Mouse (Mus musculus) hindbrain, embryonic 11.5 days (tissue): ENCODE data around the gene Cand1. TPM values are rescaled to one million over a fixed set of nuclear protein-coding genes. Genes with fewer than 3 reads are reported as not detected.
A peak's percentile ranks its signal among the peaks of the same experiment; 100 is the strongest.

ENCODE experiments used
- ATAC-seq: fragments of 200-750 bp; cut with Nextera tagmentation; 2 replicates; pipeline ENCODE4 v1.8.0; 2017; ENCODE audit warnings: mild to moderate bottlenecking, moderate TSS enrichment, moderate library complexity; ENCODE audit not compliant: low FRiP score
- DNase-seq: peaks from one replicate; pipeline ENCODE4 v3.0.0-alpha.2; 2015; ENCODE audit warnings: low spot score
- H3K27ac ChIP-seq: fragments of 300-500 bp; sonication (generic); 2 replicates; pipeline ENCODE4 v1.5.1; 2014; ENCODE audit warnings: mild to moderate bottlenecking, low read depth, low read length
- H3K27me3 ChIP-seq: fragments of 300-500 bp; sonication (generic); 2 replicates; pipeline ENCODE4 v1.6.1; 2014; ENCODE audit warnings: mild to moderate bottlenecking, low read length, moderate library complexity, mixed read lengths; ENCODE audit not compliant: control insufficient read depth, insufficient read depth
- H3K36me3 ChIP-seq: fragments of 300-500 bp; sonication (generic); 2 replicates; pipeline ENCODE4 v1.6.1; 2014; ENCODE audit warnings: mild to moderate bottlenecking, low read length, moderate library complexity, mixed read lengths; ENCODE audit not compliant: control insufficient read depth, insufficient read depth
- H3K4me1 ChIP-seq: fragments of 300-500 bp; sonication (generic); replicated peaks from 2 replicates; pipeline ENCODE4 v1.6.1; 2014; ENCODE audit warnings: low read length, mixed read lengths; ENCODE audit not compliant: control insufficient read depth, insufficient read depth
- H3K4me2 ChIP-seq: fragments of 300-500 bp; sonication (generic); replicated peaks from 2 replicates; pipeline ENCODE4 v1.6.1; 2014; ENCODE audit warnings: mild to moderate bottlenecking, low read depth, low read length
- H3K4me3 ChIP-seq: fragments of 300-500 bp; sonication (generic); 2 replicates; pipeline ENCODE4 v1.5.1; 2014; ENCODE audit warnings: low read depth, low read length
- H3K9ac ChIP-seq: fragments of 300-500 bp; sonication (generic); 2 replicates; pipeline ENCODE4 v1.6.1; 2014; ENCODE audit warnings: low read depth, low read length
- H3K9me3 ChIP-seq: fragments of 300-500 bp; sonication (generic); 2 replicates; pipeline ENCODE4 v1.6.1; 2016; ENCODE audit warnings: low read length; ENCODE audit not compliant: control insufficient read depth
- WGBS: fragments of 180-500 bp; shearing (Covaris S2); extraction: QIAGEN DNeasy Blood & Tissue Kit; methylation state at CpG from one replicate; pipeline ENCODE4 v1.1.7; 2014; 5-methylcytosine and 5-hydroxymethylcytosine counted together
- polyA plus RNA-seq: library from polyadenylated mRNA; unstranded; fragments of >200 nt; fragmentation: Nextera tagmentation; extraction: Ambion mirVana; gene quantifications from 2 replicates; pipeline ENCODE4 v1.2.1, GENCODE M21; 2014

Gene Cand1
- 95.0 and 116 TPM in 2 replicates for polyA plus RNA-seq

GRCm38 (mm10) chr10:119239969-119240721, at the start of gene Cand1:
Gene Cand1, minus strand, starts transcription at chr10:119240055.
- Histone ChIP-seq H3K9ac (peak within 1 kb of the TSS; percentile 98), H3K27me3 (no peaks in the 10 kb centered on the region), H3K4me2 (peak within 1 kb of the TSS; percentile 69), H3K9me3 (no peaks in the 10 kb centered on the region), H3K36me3 (no peaks in the 10 kb centered on the region), H3K4me1 (peaks cover 5% of the 10 kb centered on the region), H3K27ac (peak within 1 kb of the TSS; percentile 98), H3K4me3 (peak within 1 kb of the TSS; percentile 96)
- DNase-seq (peak; percentile 99), ATAC-seq (peak; percentile 97)
- WGBS: under 1% methylated on average over 66 of the region's 67 CpGs

DNA sequence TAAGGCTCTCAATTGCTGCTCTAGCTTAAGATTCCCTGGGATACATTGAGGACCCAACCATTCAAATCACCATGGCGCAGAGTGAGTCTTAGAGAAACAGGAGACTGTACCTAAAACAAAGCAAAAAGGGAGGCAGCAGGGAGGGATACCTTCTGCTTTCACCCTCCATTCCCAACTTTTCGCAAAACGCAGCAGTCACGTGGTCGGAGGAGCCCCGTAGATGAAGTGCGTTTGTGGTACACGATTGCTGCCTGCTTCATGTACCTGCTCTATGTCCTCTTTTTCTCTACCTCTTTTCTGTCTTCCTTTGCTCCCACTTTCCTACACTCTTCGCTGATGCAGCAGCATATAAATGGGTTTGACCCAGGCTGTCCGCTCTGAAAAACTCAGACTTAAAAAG, 39.0 kb upstream of the Cand1 start:
- DNase-seq: no peak
- Histone ChIP-seq H3K9ac (no peak overlapping the region), H3K27me3 (no peaks in the 10 kb centered on the region), H3K4me3 (no peak overlapping the region), H3K4me1 (no peaks in the 10 kb centered on the region), H3K36me3 (no peaks in the 10 kb centered on the region), H3K4me2 (no peak overlapping the region), H3K9me3 (no peaks in the 10 kb centered on the region), H3K27ac (no peak overlapping the region)
- ATAC-seq: no peak
- WGBS: 87% methylated on average over 10 of the region's 10 CpGs

GRCm38 (mm10) chr10:119274333-119274732, 34.5 kb upstream of the Cand1 start:
- H3K9ac ChIP-seq: no peak overlapping the region
- no peak overlapping the region for H3K4me3 ChIP-seq
- no peak for ATAC-seq
- H3K36me3 ChIP-seq: no peaks in the 10 kb centered on the region
- no peaks in the 10 kb centered on the region for H3K4me1 ChIP-seq
- H3K27me3 ChIP-seq: no peaks in the 10 kb centered on the region
- WGBS: 91% methylated on average over 6 of the region's 6 CpGs
- no peaks in the 10 kb centered on the region for H3K9me3 ChIP-seq
- no peak overlapping the region for H3K27ac ChIP-seq
- no peak for DNase-seq
- H3K4me2 ChIP-seq: no peak overlapping the region

GRCm38 (mm10) chr10:119272536-119272935, 32.7 kb upstream of the Cand1 start:
- Histone ChIP-seq H3K4me3 (no peak overlapping the region), H3K4me2 (no peak overlapping the region), H3K27ac (no peak overlapping the region), H3K27me3 (no peaks in the 10 kb centered on the region), H3K4me1 (no peaks in the 10 kb centered on the region), H3K9me3 (no peaks in the 10 kb centered on the region), H3K36me3 (no peaks in the 10 kb centered on the region), H3K9ac (no peak overlapping the region)
- ATAC-seq: no peak
- WGBS: 85% methylated on average over 10 of the region's 10 CpGs
- no peak for DNase-seq

GRCm38 (mm10) chr10:119272005-119272404, 32.1 kb upstream of the Cand1 start:
- Histone ChIP-seq H3K36me3 (no peaks in the 10 kb centered on the region), H3K9ac (no peak overlapping the region), H3K27me3 (no peaks in the 10 kb centered on the region), H3K27ac (no peak overlapping the region), H3K4me3 (no peak overlapping the region), H3K4me2 (no peak overlapping the region), H3K4me1 (no peaks in the 10 kb centered on the region), H3K9me3 (no peaks in the 10 kb centered on the region)
- no peak for ATAC-seq
- WGBS: 95% methylated on average over 10 of the region's 10 CpGs
- no peak for DNase-seq

DNA sequence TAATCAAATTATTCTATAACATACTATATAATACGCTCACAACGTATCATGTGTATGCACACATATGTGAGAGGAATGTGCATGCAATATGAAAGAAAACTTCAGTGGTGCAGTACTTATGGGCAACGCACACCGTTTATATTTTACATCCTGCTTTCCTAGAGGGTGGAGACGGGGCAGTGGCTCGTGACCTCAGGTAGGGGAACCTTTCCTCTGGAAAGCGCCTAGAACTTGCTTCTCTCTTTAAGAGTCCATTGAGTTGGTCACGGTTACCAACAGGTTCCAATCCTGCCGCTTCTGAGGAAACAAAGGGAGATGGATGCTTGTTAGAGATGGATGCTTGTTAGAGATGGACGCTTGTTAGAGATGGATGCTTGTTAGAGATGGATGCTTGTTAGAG, 31.2 kb upstream of the Cand1 start:
- H3K27ac ChIP-seq: no peak overlapping the region
- DNase-seq (no peak), ATAC-seq (no peak)
- no peaks in the 10 kb centered on the region for H3K27me3 ChIP-seq
- no peak overlapping the region for H3K9ac ChIP-seq
- no peak overlapping the region for H3K4me3 ChIP-seq
- H3K36me3 ChIP-seq: no peaks in the 10 kb centered on the region
- H3K9me3 ChIP-seq: no peaks in the 10 kb centered on the region
- no peak overlapping the region for H3K4me2 ChIP-seq
- 91% methylated on average over 10 of the region's 10 CpGs for WGBS
- H3K4me1 ChIP-seq: no peaks in the 10 kb centered on the region

DNA sequence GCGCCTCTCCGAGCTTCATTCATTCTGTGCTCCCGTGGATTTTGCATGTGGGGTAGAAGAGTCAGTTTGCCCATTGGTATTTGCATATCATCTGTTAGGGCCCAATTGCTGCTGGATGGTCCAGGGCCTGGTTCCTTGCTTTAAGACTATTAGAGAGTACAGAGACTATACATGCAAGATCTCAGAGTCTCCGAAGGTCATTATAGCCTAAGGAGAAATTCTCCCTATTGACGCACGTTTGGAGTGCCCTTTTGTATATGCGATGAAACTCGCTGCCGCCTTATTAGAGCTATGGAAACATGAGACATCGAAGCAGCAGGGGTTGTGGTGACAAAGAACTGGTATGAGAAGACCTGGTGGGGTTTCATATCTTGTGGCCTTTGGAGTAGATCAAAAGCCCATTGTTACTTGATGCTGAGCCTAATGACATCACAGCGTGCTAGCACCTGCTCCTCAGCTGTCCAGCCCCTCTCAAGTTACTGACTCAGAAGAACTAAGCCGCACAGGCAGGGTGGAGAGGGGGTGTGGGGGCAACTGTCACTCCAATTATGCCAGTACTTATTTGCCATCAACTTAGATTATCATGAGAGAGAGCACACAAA, 30.6 kb upstream of the Cand1 start:
- no peak overlapping the region for H3K9ac ChIP-seq
- H3K4me1 ChIP-seq: no peaks in the 10 kb centered on the region
- H3K4me3 ChIP-seq: no peak overlapping the region
- H3K4me2 ChIP-seq: no peak overlapping the region
- no peaks in the 10 kb centered on the region for H3K36me3 ChIP-seq
- DNase-seq (peak; percentile 36), ATAC-seq (0 out of 2 replicates have a peak, but pooled peaks have one; percentile 56)
- no peaks in the 10 kb centered on the region for H3K9me3 ChIP-seq
- no peak overlapping the region for H3K27ac ChIP-seq
- WGBS: 56% methylated on average over 12 of the region's 12 CpGs
- no peaks in the 10 kb centered on the region for H3K27me3 ChIP-seq

DNA sequence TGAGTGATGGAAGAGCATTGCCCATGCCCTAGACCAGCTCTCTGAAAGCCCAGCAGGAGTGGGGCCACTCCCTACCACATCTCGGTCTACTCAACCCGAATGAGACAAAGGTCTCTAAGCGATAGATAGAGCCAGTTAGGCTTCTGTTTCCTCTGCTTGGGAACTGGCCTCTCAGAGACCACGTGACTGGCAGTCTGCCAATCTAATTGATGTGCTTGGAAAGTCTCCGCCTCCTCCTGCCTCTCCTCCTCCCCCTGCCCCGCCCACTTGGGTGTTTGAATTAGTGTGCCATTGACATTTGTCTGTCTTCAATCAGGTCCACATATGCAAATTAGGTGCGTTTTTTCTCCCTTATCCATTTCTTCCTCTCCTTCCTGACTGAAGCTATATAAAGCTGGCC, 24.9 kb upstream of the Cand1 start:
- DNase-seq (no peak), ATAC-seq (no peak)
- Histone ChIP-seq H3K27ac (no peak overlapping the region), H3K4me1 (no peaks in the 10 kb centered on the region), H3K4me2 (no peak overlapping the region), H3K36me3 (no peaks in the 10 kb centered on the region), H3K27me3 (no peaks in the 10 kb centered on the region), H3K9me3 (no peaks in the 10 kb centered on the region), H3K4me3 (no peak overlapping the region), H3K9ac (no peak overlapping the region)
- 70% methylated on average over 7 of the region's 7 CpGs for whole genome bisulfite sequencing

DNA sequence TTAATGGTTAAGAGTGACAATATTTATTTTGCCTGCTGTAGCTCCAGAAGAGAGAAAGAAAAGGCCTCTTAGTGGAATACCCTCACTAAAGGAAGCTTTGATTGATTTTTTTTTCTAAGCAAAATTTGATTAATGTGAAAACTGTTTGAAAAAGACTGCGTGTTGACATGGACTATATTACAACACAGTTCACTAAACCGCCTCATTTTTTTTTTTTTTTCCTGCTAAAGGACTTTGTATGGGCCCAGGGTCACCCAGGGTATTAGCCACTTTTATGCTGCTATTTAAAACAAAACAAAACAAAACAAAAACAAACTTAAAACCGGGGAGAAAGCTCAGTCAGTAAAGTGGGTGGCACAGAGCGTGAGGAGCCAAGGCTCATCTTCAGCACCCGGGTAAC, 23.0 kb upstream of the Cand1 start:
- DNase-seq (no peak), ATAC-seq (no peak)
- Histone ChIP-seq H3K4me1 (no peaks in the 10 kb centered on the region), H3K36me3 (no peaks in the 10 kb centered on the region), H3K27me3 (no peaks in the 10 kb centered on the region), H3K9me3 (no peaks in the 10 kb centered on the region), H3K9ac (no peak overlapping the region), H3K4me3 (no peak overlapping the region), H3K4me2 (no peak overlapping the region), H3K27ac (no peak overlapping the region)
- WGBS: 94% methylated on average over 5 of the region's 5 CpGs
